Mouse (Mus musculus) C2C12 (cell line): ENCODE results near the gene Flg. TPM values are rescaled to one million over a fixed set of nuclear protein-coding genes. Genes with fewer than 3 reads are reported as not detected.

Experiments used
- H3K27me3 ChIP-seq: one replicate; pipeline ENCODE4 v1.6.1; 2011; ENCODE audit not compliant: control insufficient read depth, insufficient read depth, insufficient read length
- H3K36me3 ChIP-seq: one replicate; pipeline ENCODE4 v1.6.1; 2011; ENCODE audit not compliant: control insufficient read depth, insufficient read depth
- H3K4me3 ChIP-seq: one replicate; pipeline ENCODE4 v1.5.1; 2011; ENCODE audit warnings: mild to moderate bottlenecking, control low read depth; ENCODE audit not compliant: poor library complexity, insufficient read depth, severe bottlenecking
- H3K79me2 ChIP-seq: one replicate; pipeline ENCODE4 v1.6.1; 2011; ENCODE audit not compliant: control insufficient read depth, insufficient read depth
- H3K79me3 ChIP-seq: one replicate; pipeline ENCODE4 v1.6.1; 2011; ENCODE audit warnings: low read depth, control low read depth
- H3ac ChIP-seq: one replicate; pipeline ENCODE3; 2011; ENCODE audit warnings: low read depth; ENCODE audit not compliant: control insufficient read depth, insufficient read length
- CEBPB ChIP-seq: IDR thresholded peaks from one replicate; pipeline ENCODE4 v1.6.1; 2011; ENCODE audit warnings: low read depth, mild to moderate bottlenecking, control low read depth, moderate library complexity
- CTCF ChIP-seq: IDR thresholded peaks from one replicate; pipeline ENCODE4 v1.5.1; 2011; ENCODE audit not compliant: control insufficient read depth, insufficient read depth, insufficient read length
- FOSL1 ChIP-seq: IDR thresholded peaks from one replicate; pipeline ENCODE4 v1.8.0; 2011; ENCODE audit warnings: mild to moderate bottlenecking, low read length; ENCODE audit not compliant: poor library complexity, insufficient read depth, severe bottlenecking
- MAX ChIP-seq: IDR thresholded peaks from one replicate; pipeline ENCODE4 v1.6.1; 2011; ENCODE audit warnings: mild to moderate bottlenecking, control low read depth
- MYOD1 ChIP-seq: IDR thresholded peaks from one replicate; pipeline ENCODE4 v1.6.1; 2011; ENCODE audit warnings: low read depth; ENCODE audit not compliant: control insufficient read depth, insufficient read length
- MYOG ChIP-seq: IDR thresholded peaks from one replicate; pipeline ENCODE4 v1.6.1; 2011; ENCODE audit not compliant: control insufficient read depth, insufficient read length; ENCODE audit errors: extremely low read depth
- USF1 ChIP-seq: IDR thresholded peaks from one replicate; pipeline ENCODE4 v1.6.1; 2011; ENCODE audit warnings: low read depth, mild to moderate bottlenecking, control low read depth, moderate library complexity
- long read RNA-seq, 2 experiments: library from polyadenylated mRNA; unstranded; transcript quantifications; one replicate each; pipeline ENCODE4 v2.0.0; 2019 to 2020
- polyA plus RNA-seq: library from polyadenylated mRNA; unstranded; fragments of >200 nt; fragmentation: generic; extraction: Trizol; gene quantifications from one replicate; pipeline ENCODE4 v1.2.1, GENCODE M21; 2012; ENCODE audit warnings: missing spikeins

The Flg gene
- not detected for polyA plus RNA-seq
- long read RNA-seq, experiment 1, result 0 reads
- long read RNA-seq, experiment 2, result 0 reads

DNA sequence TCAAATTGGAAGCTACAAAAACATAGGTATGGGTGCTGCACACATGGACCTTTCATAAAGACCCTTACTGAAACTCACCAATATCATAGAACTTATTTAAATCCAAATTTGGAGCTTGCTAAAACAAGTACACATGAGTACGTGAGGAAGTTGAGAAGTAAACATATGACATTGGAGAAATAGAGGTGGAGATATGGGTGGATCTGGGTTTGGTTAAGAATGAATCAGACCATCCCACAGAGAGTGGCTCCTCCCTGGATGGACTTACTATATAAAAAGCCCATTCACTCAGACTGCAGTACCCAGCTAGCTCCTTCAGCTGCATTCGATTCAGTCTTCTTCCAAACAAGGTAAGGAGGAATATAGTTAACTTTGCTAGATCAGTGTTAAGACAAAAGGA lies at the start of gene Flg:
TSS of gene Flg (plus strand) at position 301 of the 400 bp plus-strand sequence.
- H3ac ChIP-seq, result no peak within 1 kb of the TSS
- no peak within 1 kb of the TSS for H3K4me3 ChIP-seq
- no peak for TF ChIP-seq CEBPB
- TF ChIP-seq USF1, result no peak
- no peak for TF ChIP-seq CTCF
- no peak for TF ChIP-seq MAX
- TF ChIP-seq FOSL1, result no peak
- no peak for TF ChIP-seq MYOD1
- no peak for TF ChIP-seq MYOG
- no peaks in the 10 kb centered on the region for H3K79me2 ChIP-seq
- no peaks in the 10 kb centered on the region for H3K79me3 ChIP-seq
- no peaks in the 10 kb centered on the region for H3K27me3 ChIP-seq
- no peaks in the 10 kb centered on the region for H3K36me3 ChIP-seq

DNA sequence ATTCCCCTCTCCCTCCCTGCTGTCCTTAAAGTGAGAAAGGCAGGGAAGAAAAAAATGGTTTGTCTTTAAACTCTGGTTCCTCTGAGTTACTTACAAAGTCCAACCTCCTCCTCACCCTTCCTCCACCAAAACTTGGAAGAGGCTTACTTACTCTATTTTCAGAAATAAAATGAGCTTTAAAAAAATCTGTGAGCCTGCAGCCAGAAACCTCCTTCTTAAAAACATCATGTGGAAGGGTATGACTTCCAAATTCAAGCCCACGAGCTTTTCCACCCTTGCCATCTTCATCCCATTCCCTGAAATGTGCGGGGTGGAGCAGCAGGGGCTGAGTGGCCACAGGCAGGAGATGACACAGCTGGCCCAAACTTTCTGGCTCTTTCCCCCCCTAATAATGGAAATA lies 24.2 kb downstream of the Flg start:
- Histone ChIP-seq H3K79me3 (no peaks in the 10 kb centered on the region), H3K36me3 (no peaks in the 10 kb centered on the region), H3K27me3 (no peaks in the 10 kb centered on the region), H3K4me3 (no peak overlapping the region), H3K79me2 (no peaks in the 10 kb centered on the region), H3ac (no peak overlapping the region)
- TF ChIP-seq CEBPB (no peak), MYOG (no peak), FOSL1 (no peak), MYOD1 (no peak), USF1 (no peak), CTCF (no peak), MAX (no peak)

DNA sequence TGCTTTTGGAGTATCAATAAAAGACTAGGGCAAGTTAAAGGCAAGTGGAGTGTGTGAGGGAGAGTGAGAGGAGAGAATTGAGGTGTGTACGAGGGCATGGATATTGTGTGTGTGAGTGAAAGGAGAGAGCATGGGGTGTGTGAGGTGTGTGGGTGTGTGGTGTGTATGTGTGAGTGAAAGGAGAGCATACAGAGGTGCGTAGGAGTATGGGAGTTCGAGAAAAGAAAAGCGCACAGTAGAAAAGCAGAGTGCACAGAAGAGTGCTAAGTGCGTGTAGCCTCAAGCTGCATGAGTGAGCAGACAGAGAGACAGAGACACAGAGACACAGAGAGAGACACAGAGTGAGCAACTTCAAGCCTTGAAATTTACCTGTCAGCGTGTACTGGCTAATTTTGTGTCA lies 26.5 kb downstream of the Flg start:
- no peak for TF ChIP-seq CEBPB
- no peak for TF ChIP-seq MYOD1
- TF ChIP-seq MYOG, result no peak
- TF ChIP-seq FOSL1, result no peak
- TF ChIP-seq MAX, result no peak
- no peak for TF ChIP-seq CTCF
- TF ChIP-seq USF1, result no peak
- no peaks in the 10 kb centered on the region for H3K27me3 ChIP-seq
- no peaks in the 10 kb centered on the region for H3K36me3 ChIP-seq
- no peaks in the 10 kb centered on the region for H3K79me3 ChIP-seq
- H3K4me3 ChIP-seq, result no peak overlapping the region
- no peaks in the 10 kb centered on the region for H3K79me2 ChIP-seq
- no peak overlapping the region for H3ac ChIP-seq

DNA sequence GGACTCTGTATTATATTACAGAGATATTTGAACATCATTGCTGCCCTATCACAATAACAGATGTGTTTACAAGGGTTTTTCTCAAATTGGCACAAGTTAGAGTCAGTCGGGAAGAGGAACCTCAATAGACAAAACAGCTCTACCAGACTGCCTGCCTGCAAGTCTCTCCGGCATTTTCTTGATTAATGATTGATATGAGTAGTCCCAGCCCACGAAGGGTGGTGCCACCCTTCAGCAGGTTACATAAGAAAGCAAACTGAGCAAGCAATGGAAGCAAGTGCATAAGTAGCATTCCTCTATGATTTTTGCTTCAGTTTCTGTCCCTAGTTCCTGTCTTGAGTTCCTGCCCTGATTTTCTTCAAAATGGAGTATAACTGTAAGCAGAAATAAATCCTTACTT lies 28.6 kb downstream of the Flg start:
- H3K36me3 ChIP-seq, result no peaks in the 10 kb centered on the region
- no peaks in the 10 kb centered on the region for H3K79me2 ChIP-seq
- H3ac ChIP-seq, result no peak overlapping the region
- TF ChIP-seq FOSL1, result no peak
- no peak for TF ChIP-seq CEBPB
- no peak for TF ChIP-seq MYOD1
- no peak for TF ChIP-seq CTCF
- TF ChIP-seq MAX, result no peak
- no peak for TF ChIP-seq USF1
- TF ChIP-seq MYOG, result no peak
- no peak overlapping the region for H3K4me3 ChIP-seq
- no peaks in the 10 kb centered on the region for H3K79me3 ChIP-seq
- no peaks in the 10 kb centered on the region for H3K27me3 ChIP-seq

DNA sequence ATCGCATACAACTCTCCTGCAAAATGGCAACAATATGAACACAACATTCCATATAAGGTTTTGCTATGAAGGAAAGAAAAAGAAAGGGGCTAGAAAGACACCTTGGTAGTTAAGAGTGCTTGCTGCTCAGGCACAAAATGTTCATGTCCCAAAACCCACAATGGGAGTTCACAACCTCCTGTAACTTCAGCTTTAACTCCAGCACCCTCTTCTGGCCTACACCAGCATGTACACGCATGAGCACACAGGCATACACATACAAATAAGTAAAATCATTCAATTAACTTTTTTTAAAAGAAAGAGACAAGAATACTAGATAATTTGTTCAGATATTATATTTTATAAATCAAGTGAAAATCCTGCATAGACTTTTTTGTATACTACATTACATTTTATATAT lies 32.8 kb downstream of the Flg start:
- Histone ChIP-seq H3K4me3 (no peak overlapping the region), H3K79me3 (no peaks in the 10 kb centered on the region), H3K36me3 (no peaks in the 10 kb centered on the region), H3K79me2 (no peaks in the 10 kb centered on the region), H3K27me3 (no peaks in the 10 kb centered on the region), H3ac (no peak overlapping the region)
- TF ChIP-seq MAX (no peak), MYOG (no peak), USF1 (no peak), FOSL1 (no peak), CEBPB (no peak)

DNA sequence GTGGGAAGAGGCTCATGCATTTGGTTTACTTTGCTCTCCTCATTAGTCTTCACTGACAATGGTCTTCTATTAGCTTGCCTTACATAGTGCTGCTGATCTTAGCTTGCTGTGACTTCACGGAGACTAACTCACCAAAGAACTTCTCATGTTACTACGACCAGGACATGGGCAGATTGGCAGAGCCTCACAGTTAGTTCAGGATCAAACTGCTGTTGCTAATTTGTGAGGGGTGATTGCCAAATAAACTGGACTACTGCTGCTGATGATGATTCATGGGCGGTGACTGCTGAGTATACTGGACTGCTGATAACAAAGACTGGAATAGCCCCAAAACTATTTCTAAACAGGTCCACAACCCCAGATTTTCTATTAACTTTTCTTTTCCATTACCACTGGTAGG lies 38.0 kb downstream of the Flg start:
- Histone ChIP-seq H3ac (no peak overlapping the region), H3K79me2 (no peaks in the 10 kb centered on the region), H3K27me3 (no peaks in the 10 kb centered on the region), H3K79me3 (no peaks in the 10 kb centered on the region), H3K36me3 (no peaks in the 10 kb centered on the region), H3K4me3 (no peak overlapping the region)
- no peak for TF ChIP-seq MYOG
- TF ChIP-seq FOSL1, result no peak
- TF ChIP-seq MYOD1, result no peak
